Mouse (Mus musculus) embryonic facial prominence, embryonic 14.5 days (tissue): ENCODE data around the gene Gamt. TPM values are rescaled to one million over a fixed set of nuclear protein-coding genes. Genes with fewer than 3 reads are reported as not detected.

Source experiments
- ATAC-seq: fragments of 200-750 bp; cut with Nextera tagmentation; 2 replicates; pipeline ENCODE4 v1.8.0; 2017; ENCODE audit warnings: low read depth, moderate number of reproducible peaks, moderate TSS enrichment
- DNase-seq: peaks from one replicate; pipeline ENCODE4 v3.0.0-alpha.2; 2015; ENCODE audit warnings: low spot score
- H3K27ac ChIP-seq: fragments of 300-500 bp; sonication (generic); replicated peaks from 2 replicates; pipeline ENCODE4 v1.5.1; 2014; ENCODE audit warnings: low read depth, mild to moderate bottlenecking, low read length, moderate library complexity
- H3K27me3 ChIP-seq: fragments of 300-500 bp; sonication (generic); replicated peaks from 2 replicates; pipeline ENCODE4 v1.6.1; 2014; ENCODE audit warnings: low read length; ENCODE audit not compliant: control insufficient read depth, insufficient read depth
- H3K36me3 ChIP-seq: fragments of 300-500 bp; sonication (generic); 2 replicates; pipeline ENCODE4 v1.6.1; 2014; ENCODE audit warnings: low read length, mixed read lengths; ENCODE audit not compliant: control insufficient read depth, insufficient read depth
- H3K4me1 ChIP-seq: fragments of 300-500 bp; sonication (generic); 2 replicates; pipeline ENCODE4 v1.6.1; 2014; ENCODE audit warnings: antibody characterized with exemption, low read length; ENCODE audit not compliant: control insufficient read depth, insufficient read depth
- H3K4me2 ChIP-seq: fragments of 300-500 bp; sonication (generic); 2 replicates; pipeline ENCODE4 v1.6.1; 2014; ENCODE audit warnings: low read depth, mild to moderate bottlenecking, low read length, moderate library complexity, mixed read lengths
- H3K4me3 ChIP-seq: fragments of 300-500 bp; sonication (generic); 2 replicates; pipeline ENCODE4 v1.5.1; 2014; ENCODE audit warnings: low read depth, mild to moderate bottlenecking, low read length
- H3K9ac ChIP-seq: fragments of 300-500 bp; sonication (generic); 2 replicates; pipeline ENCODE4 v1.6.1; 2014; ENCODE audit warnings: low read depth, mild to moderate bottlenecking, low read length, moderate library complexity, mixed read lengths
- H3K9me3 ChIP-seq: fragments of 300-500 bp; sonication (generic); 2 replicates; pipeline ENCODE4 v1.6.1; 2016; ENCODE audit warnings: low read length; ENCODE audit not compliant: control insufficient read depth
- WGBS: fragments of 180-500 bp; shearing (Covaris S2); extraction: QIAGEN DNeasy Blood & Tissue Kit; methylation state at CpG from one replicate; pipeline ENCODE4 v1.1.7; 2014; 5-methylcytosine and 5-hydroxymethylcytosine counted together
- polyA plus RNA-seq: library from polyadenylated mRNA; unstranded; fragments of >200 nt; fragmentation: Nextera tagmentation; extraction: Ambion mirVana; gene quantifications from 2 replicates; pipeline ENCODE4 v1.2.1, GENCODE M21; 2014

The Gamt gene
- polyA plus RNA-seq, 1 experiment from 2014 or later = 139 TPM

DNA sequence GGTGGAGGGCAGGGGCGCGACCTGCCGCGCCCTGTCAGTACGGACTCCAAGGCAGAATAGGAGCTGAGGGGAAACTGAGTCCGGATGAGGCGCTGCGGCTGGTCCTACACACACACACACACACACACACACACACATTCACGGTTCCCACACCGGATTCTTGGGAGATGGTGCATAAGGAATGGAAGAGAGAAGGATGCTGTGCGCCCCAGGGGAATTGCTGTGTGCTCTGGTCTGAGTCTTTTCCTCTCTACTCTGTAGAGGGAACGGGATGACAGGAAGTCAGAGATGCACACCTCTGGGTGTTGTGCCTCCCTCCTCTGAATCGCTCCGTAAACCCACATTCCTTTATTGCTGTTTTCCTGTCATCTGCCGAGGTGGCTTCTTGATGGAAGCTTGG, 38.5 kb upstream of the Gamt start:
- Histone ChIP-seq H3K27ac (no peak overlapping the region; the same call in 1 of the 2 replicates), H3K27me3 (peaks cover 47% of the 10 kb centered on the region), H3K4me2 (peak overlapping the region; percentile 36; the same call in 1 of the 2 replicates), H3K9me3 (no peaks in the 10 kb centered on the region), H3K9ac (peak overlapping the region; percentile 45), H3K36me3 (peaks cover 9% of the 10 kb centered on the region), H3K4me3 (peak overlapping the region; percentile 15), H3K4me1 (no peaks in the 10 kb centered on the region)
- no peak for DNase-seq
- no peak for ATAC-seq
- 9% methylated on average over 15 of the region's 15 CpGs for WGBS

- peak; percentile 78 for DNase-seq
- peak; percentile 62; the same call in 1 of the 2 replicates for ATAC-seq
- peak overlapping the region; percentile 35; the same call in 1 of the 2 replicates for H3K4me2 ChIP-seq
These were observed 37.9 kb upstream of the Gamt start for GRCm38 (mm10) chr10:80298571-80299281.

DNA sequence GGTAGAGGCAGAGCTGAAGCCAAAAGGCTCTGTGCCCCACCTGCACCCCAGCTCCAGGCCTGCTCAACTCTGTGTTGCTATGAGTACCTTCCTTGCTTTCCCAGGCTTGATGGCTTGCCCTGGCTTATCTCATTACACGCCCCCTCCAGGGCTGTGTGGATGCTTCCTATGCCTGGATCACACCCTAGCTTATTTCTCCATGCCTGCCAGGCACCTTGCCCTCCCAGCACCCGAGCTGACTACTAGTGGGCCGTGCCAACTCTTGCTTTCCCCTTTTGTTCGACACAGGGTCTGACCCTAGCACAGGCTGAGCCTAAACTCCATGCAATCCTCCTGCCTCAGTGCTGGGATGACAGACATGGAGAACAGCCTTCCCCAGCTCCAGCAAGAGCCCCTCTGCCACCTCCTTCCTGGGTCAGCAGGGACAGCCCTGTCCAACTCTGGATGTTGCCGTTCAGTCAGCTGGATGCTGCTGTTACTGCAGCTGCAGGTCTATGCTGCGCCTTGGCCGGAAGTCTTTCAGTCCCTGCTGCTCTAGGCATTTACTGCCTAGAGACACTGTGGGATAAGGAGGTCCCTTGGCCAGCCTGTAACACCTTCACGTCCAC, 36.8 kb upstream of the Gamt start:
- Histone ChIP-seq H3K36me3 (peaks cover 22% of the 10 kb centered on the region), H3K4me2 (no peak overlapping the region), H3K9me3 (no peaks in the 10 kb centered on the region), H3K9ac (peak overlapping the region; percentile 25; the same call in 1 of the 2 replicates), H3K4me3 (no peak overlapping the region), H3K4me1 (0 out of 2 replicates have a peak, but pooled peaks cover 4% of the 10 kb centered on the region), H3K27ac (no peak overlapping the region), H3K27me3 (peaks cover 43% of the 10 kb centered on the region)
- no peak for ATAC-seq
- no peak for DNase-seq
- 69% methylated on average over 8 of the region's 8 CpGs for WGBS

More at GRCm38 (mm10) chr10:80298571-80299281, 37.9 kb upstream of the Gamt start:
- Histone ChIP-seq H3K9me3 (no peaks in the 10 kb centered on the region), H3K9ac (peak overlapping the region; percentile 45), H3K36me3 (peaks cover 14% of the 10 kb centered on the region), H3K4me3 (peak overlapping the region; percentile 15), H3K27me3 (peaks cover 45% of the 10 kb centered on the region), H3K4me1 (no peaks in the 10 kb centered on the region), H3K27ac (no peak overlapping the region; the same call in 1 of the 2 replicates)
- WGBS = 5% methylated on average over 26 of the region's 26 CpGs

DNA sequence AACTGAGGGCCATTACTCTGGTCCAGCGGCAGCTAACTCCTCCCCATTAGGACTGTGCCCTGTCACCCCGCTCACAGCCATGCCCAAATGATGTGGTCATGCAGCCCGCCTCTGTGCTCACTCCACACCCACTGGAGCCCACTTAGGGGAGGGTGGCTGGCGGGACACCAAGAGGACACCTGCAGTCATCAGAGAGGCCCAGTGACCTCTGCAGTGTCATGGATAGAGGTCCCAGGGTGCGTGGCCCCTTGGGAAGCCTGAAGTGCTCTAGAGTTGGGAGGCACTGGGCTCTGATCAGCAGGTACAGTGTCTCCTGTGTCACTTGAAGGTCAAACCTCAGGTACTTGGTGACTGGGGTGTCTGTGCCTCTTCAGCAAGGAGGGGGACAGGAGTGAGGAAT, 36.0 kb upstream of the Gamt start:
- no peak for ATAC-seq
- whole genome bisulfite sequencing = 63% methylated on average over 5 of the region's 5 CpGs
- peak overlapping the region; percentile 55; the same call in 1 of the 2 replicates for H3K9ac ChIP-seq

DNA sequence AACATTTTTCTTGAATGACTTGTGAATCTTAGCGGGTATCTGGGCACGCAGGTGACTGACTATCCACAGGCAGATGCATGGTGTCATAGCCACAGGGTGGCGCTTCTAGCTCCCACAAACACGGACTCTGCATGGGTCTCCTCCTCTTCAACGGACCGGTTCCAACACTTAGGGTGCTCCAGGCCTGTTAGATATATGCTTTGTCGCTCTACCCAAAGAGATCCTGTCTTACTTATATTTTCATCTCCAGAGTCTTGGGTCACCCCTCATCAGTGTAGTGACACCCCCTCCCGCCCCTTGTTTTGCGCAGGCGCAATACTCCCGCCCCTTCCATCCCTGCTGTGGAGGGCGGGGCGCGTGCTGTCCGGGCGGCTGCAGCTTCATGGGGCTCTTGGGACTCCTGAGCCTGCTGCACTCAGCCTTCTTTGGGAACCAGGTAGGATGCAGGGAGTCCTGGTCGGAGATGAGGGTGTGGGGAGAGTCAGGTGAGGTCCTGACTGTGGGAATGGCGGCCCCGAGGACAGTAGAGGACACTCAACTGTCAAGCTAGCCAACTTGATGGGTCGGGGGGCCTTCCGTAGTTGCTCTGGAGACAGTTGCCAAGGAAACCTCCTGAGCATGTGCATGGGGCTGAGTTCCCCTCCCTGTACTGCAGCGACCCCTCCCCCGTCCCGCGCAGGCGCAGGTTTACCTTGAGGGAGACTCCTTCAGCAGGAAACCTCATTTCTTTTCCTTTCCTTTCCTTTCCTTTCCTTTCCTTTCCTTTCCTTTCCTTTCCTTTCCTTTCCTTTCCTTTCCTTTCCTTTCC, 35.0 kb upstream of the Gamt start, which contains the start of gene Apc2:
Apc2 (plus strand) TSS at position 360 of the 808 bp plus-strand sequence.
- Histone ChIP-seq H3K36me3 (peaks cover 22% of the 10 kb centered on the region), H3K27ac (peak within 1 kb of the TSS; percentile 64), H3K27me3 (peaks cover 28% of the 10 kb centered on the region), H3K9me3 (no peaks in the 10 kb centered on the region), H3K9ac (peak within 1 kb of the TSS; percentile 55), H3K4me2 (peak within 1 kb of the TSS; percentile 66), H3K4me3 (peak within 1 kb of the TSS; percentile 41), H3K4me1 (0 out of 2 replicates have a peak, but pooled peaks cover 4% of the 10 kb centered on the region)
- ATAC-seq (peak; percentile 56), DNase-seq (peak; percentile 81)
- WGBS = 2% methylated on average over 25 of the region's 26 CpGs

More for the DNA sequence above, 36.0 kb upstream of the Gamt start:
- 0 out of 2 replicates have a peak overlapping the region, but pooled peaks have one; percentile 41 for H3K4me3 ChIP-seq
- no peak overlapping the region; the same call in 1 of the 2 replicates for H3K27ac ChIP-seq
- H3K9me3 ChIP-seq = no peaks in the 10 kb centered on the region
- peaks cover 22% of the 10 kb centered on the region for H3K36me3 ChIP-seq
- H3K27me3 ChIP-seq = peaks cover 38% of the 10 kb centered on the region
- H3K4me1 ChIP-seq = 0 out of 2 replicates have a peak, but pooled peaks cover 4% of the 10 kb centered on the region
- peak overlapping the region; percentile 66 for H3K4me2 ChIP-seq
- no peak for DNase-seq

GRCm38 (mm10) chr10:80294788-80295303, 34.0 kb upstream of the Gamt start:
- Histone ChIP-seq H3K36me3 (peaks cover 22% of the 10 kb centered on the region), H3K27me3 (peaks cover 18% of the 10 kb centered on the region), H3K9me3 (no peaks in the 10 kb centered on the region), H3K4me2 (no peak overlapping the region), H3K27ac (no peak overlapping the region), H3K9ac (no peak overlapping the region), H3K4me3 (no peak overlapping the region), H3K4me1 (0 out of 2 replicates have a peak, but pooled peaks cover 4% of the 10 kb centered on the region)
- 42% methylated on average over 7 of the region's 7 CpGs for WGBS
- no peak for DNase-seq
- no peak for ATAC-seq

DNA sequence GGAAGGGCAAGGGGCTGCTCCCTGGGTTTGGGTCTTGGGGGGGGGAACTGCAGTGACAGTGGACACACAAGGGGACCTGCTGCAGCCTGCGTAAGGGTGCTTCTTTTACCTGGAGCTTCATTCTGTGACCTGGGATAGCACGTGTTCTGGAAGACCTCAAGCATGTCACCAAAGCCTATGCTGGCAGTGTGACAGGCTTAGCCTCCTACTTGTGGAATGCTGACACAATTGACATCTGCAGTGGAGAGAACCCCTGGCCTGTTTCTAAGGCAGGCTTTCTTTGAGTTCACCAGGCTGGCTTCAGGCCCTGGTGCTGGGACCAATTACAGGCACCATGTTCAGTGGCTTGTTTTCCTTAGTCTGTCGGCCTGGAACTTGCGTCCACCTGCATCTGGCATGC, 33.5 kb upstream of the Gamt start:
- H3K4me1 ChIP-seq = 0 out of 2 replicates have a peak, but pooled peaks cover 4% of the 10 kb centered on the region
- no peak overlapping the region for H3K9ac ChIP-seq
- ATAC-seq (no peak), DNase-seq (no peak)
- peaks cover 13% of the 10 kb centered on the region for H3K27me3 ChIP-seq
- peaks cover 22% of the 10 kb centered on the region for H3K36me3 ChIP-seq
- H3K27ac ChIP-seq = no peak overlapping the region
- H3K4me2 ChIP-seq = no peak overlapping the region
- no peaks in the 10 kb centered on the region for H3K9me3 ChIP-seq
- no peak overlapping the region for H3K4me3 ChIP-seq
- WGBS = 62% methylated on average over 4 of the region's 4 CpGs

DNA sequence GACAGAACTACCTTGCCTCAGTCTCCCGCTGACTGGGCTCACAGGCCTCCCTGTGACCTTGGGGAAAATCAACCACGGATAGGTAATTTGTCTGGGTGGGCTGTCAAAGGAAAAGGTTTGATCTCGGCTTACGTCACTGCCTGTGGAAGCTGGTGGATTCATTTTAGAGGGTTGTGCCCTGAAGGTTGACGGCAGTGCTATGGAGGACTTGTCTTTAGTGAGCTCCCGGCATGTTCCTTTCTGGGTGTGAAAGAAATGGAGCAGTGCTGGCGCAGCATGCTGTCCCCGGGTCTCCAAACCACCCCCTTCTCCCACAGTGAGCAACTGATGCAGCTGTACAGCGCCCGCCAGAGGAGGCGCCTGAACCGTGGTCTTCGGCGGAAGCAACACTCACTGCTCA, 32.5 kb upstream of the Gamt start:
- Histone ChIP-seq H3K27ac (peak overlapping the region; percentile 94), H3K4me3 (peak overlapping the region; percentile 97), H3K4me2 (peak overlapping the region; percentile 98), H3K9ac (peak overlapping the region; percentile 99), H3K27me3 (peaks cover 3% of the 10 kb centered on the region), H3K36me3 (peaks cover 28% of the 10 kb centered on the region), H3K9me3 (no peaks in the 10 kb centered on the region), H3K4me1 (0 out of 2 replicates have a peak, but pooled peaks cover 4% of the 10 kb centered on the region)
- WGBS = 24% methylated on average over 14 of the region's 14 CpGs
- no peak for ATAC-seq
- no peak for DNase-seq
